Mouse (Mus musculus): ENCODE measurements around the gene AU040320. TPM values are rescaled to one million over a fixed set of nuclear protein-coding genes. Genes with fewer than 3 reads are reported as not detected.
A peak's percentile ranks its signal among the peaks of the same experiment; 100 is the strongest.

AU040320 gene
- 8.9 and 12.8 TPM in 2 replicates for total RNA-seq (2014; rRNA removed)
- 13.0 and 13.7 TPM in 2 replicates for polyA plus RNA-seq (2012; rRNA removed)

- Histone ChIP-seq H3K27ac (replicated peaks; ENCODE audit: insufficient read depth, low read depth, low read length) (peak within 1 kb of the TSS; percentile 90), H3K27me3 (ENCODE audit: control insufficient read depth, insufficient read depth, low read length) (no peaks in the 10 kb centered on the region), H3K9ac (ENCODE audit: low read depth, low read length) (peak within 1 kb of the TSS; percentile 88), H3K36me3 (ENCODE audit: control insufficient read depth, insufficient read depth, low read length) (peaks cover 5% of the 10 kb centered on the region; the same call in 1 of the 2 replicates), H3K79me2 (ENCODE audit: control insufficient read depth, insufficient read depth, low read length) (peaks cover 5% of the 10 kb centered on the region; the same call in 1 of the 2 replicates), H3K4me1 (ENCODE audit: control insufficient read depth, insufficient read depth, low read length) (peaks cover 6% of the 10 kb centered on the region), H3K4me3 (ENCODE audit: insufficient read depth, low read depth, low read length) (peak within 1 kb of the TSS; percentile 82)
- TF ChIP-seq POLR2A (IDR thresholded peaks at IDR 0.05; ENCODE audit: extremely low read depth, insufficient read depth, low read length) (peak; percentile 42), CTCF (IDR thresholded peaks at IDR 0.05; ENCODE audit: low read depth, low read length) (no peak)
- DNase-seq (ENCODE audit: extremely low read depth, low read depth, low spot score), result peak; percentile 82
- WGBS, result 1% methylated on average over 71 of the region's 71 CpGs
Measured at GRCm38 (mm10) chr4:126753268-126754230, at the start of gene AU040320, which contains the start of gene Ncdn. AU040320 (plus strand) TSS chr4:126753544. Ncdn (minus strand) TSS chr4:126753438.

- Histone ChIP-seq H3K27me3 (ENCODE audit: control insufficient read depth, insufficient read depth, low read length) (no peaks in the 10 kb centered on the region), H3K36me3 (ENCODE audit: control insufficient read depth, insufficient read depth, low read length) (peaks cover 61% of the 10 kb centered on the region)
- WGBS, result 91% methylated on average over 12 of the region's 12 CpGs
Measured at GRCm38 (mm10) chr4:126706630-126707438, 46.5 kb upstream of the AU040320 start.

DNA sequence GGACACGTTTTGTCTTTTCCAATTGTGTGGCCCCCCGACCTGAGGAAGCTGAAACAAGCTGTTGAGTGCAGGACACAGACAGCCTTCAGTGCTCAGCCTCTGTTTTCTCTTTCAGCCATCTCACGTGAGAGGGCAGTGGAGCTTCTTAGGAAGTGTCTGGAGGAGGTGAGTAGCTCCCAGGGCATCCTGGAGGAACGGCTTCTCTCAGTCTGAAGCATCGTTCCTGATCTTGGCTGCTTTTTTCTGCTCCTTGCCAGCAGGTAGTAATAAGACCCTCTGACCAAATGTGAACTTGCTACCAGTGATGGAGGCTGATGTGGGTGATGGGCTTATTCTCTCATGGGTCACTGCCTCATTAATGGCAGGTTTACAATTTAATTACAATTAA lies 45.9 kb upstream of the AU040320 start:
- Histone ChIP-seq H3K27ac (replicated peaks; ENCODE audit: insufficient read depth, low read depth, low read length) (no peak overlapping the region), H3K79me2 (ENCODE audit: control insufficient read depth, insufficient read depth, low read length) (no peaks in the 10 kb centered on the region), H3K9ac (ENCODE audit: low read depth, low read length) (no peak overlapping the region), H3K27me3 (ENCODE audit: control insufficient read depth, insufficient read depth, low read length) (no peaks in the 10 kb centered on the region), H3K4me1 (ENCODE audit: control insufficient read depth, insufficient read depth, low read length) (no peaks in the 10 kb centered on the region), H3K4me3 (ENCODE audit: insufficient read depth, low read depth, low read length) (no peak overlapping the region), H3K36me3 (ENCODE audit: control insufficient read depth, insufficient read depth, low read length) (peaks cover 56% of the 10 kb centered on the region)
- TF ChIP-seq CTCF (IDR thresholded peaks at IDR 0.05; ENCODE audit: low read depth, low read length) (no peak), POLR2A (IDR thresholded peaks at IDR 0.05; ENCODE audit: extremely low read depth, insufficient read depth, low read length) (no peak)
- 94% methylated on average over 5 of the region's 5 CpGs for WGBS
- no peak for DNase-seq (ENCODE audit: extremely low read depth, low read depth, low spot score)

More at GRCm38 (mm10) chr4:126706630-126707438, 46.5 kb upstream of the AU040320 start:
- TF ChIP-seq POLR2A (IDR thresholded peaks at IDR 0.05; ENCODE audit: extremely low read depth, insufficient read depth, low read length) (no peak), CTCF (IDR thresholded peaks at IDR 0.05; ENCODE audit: low read depth, low read length) (no peak)
- no peak for DNase-seq (ENCODE audit: extremely low read depth, low read depth, low spot score)
- H3K9ac ChIP-seq (ENCODE audit: low read depth, low read length), result no peak overlapping the region
- H3K79me2 ChIP-seq (ENCODE audit: control insufficient read depth, insufficient read depth, low read length), result no peaks in the 10 kb centered on the region
- H3K4me3 ChIP-seq (ENCODE audit: insufficient read depth, low read depth, low read length), result no peak overlapping the region
- no peak overlapping the region for H3K27ac ChIP-seq (replicated peaks; ENCODE audit: insufficient read depth, low read depth, low read length)
- H3K4me1 ChIP-seq (ENCODE audit: control insufficient read depth, insufficient read depth, low read length), result no peaks in the 10 kb centered on the region

DNA sequence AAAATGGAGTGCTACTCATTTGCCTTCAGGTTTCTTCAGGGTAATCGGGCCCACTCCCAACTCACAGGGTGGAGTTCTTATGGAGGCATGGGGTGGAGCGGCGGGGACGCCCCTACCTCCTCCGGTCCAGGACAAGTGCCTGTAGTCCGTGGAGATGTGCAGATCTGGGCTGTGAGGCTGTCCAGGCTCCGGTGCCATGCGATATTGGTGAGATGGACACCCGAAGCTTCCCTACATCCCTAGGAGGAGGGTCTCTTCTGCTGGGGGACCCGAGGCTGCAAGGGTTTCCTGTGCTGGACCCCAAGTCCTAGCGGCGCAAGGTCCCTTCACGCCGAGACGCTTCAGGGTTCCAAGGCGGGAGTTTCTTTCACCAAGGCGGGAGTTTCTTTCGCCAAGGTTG lies 21.2 kb upstream of the AU040320 start:
- Histone ChIP-seq H3K27ac (replicated peaks; ENCODE audit: insufficient read depth, low read depth, low read length) (no peak overlapping the region), H3K79me2 (ENCODE audit: control insufficient read depth, insufficient read depth, low read length) (no peaks in the 10 kb centered on the region), H3K9ac (ENCODE audit: low read depth, low read length) (no peak overlapping the region), H3K36me3 (ENCODE audit: control insufficient read depth, insufficient read depth, low read length) (no peaks in the 10 kb centered on the region), H3K4me1 (ENCODE audit: control insufficient read depth, insufficient read depth, low read length) (peaks cover 4% of the 10 kb centered on the region), H3K4me3 (ENCODE audit: insufficient read depth, low read depth, low read length) (no peak overlapping the region), H3K27me3 (ENCODE audit: control insufficient read depth, insufficient read depth, low read length) (peaks cover 33% of the 10 kb centered on the region)
- no peak for TF ChIP-seq CTCF (IDR thresholded peaks at IDR 0.05; ENCODE audit: low read depth, low read length)
- no peak for TF ChIP-seq POLR2A (IDR thresholded peaks at IDR 0.05; ENCODE audit: extremely low read depth, insufficient read depth, low read length)
- no peak for DNase-seq (ENCODE audit: extremely low read depth, low read depth, low spot score)
- 6% methylated on average over 18 of the region's 18 CpGs for WGBS

GRCm38 (mm10) chr4:126732531-126733380 lies 20.6 kb upstream of the AU040320 start:
- peaks cover 4% of the 10 kb centered on the region for H3K4me1 ChIP-seq (ENCODE audit: control insufficient read depth, insufficient read depth, low read length)
- H3K27me3 ChIP-seq (ENCODE audit: control insufficient read depth, insufficient read depth, low read length), result peaks cover 33% of the 10 kb centered on the region
- peak; percentile 74 for DNase-seq (ENCODE audit: extremely low read depth, low read depth, low spot score)
- H3K36me3 ChIP-seq (ENCODE audit: control insufficient read depth, insufficient read depth, low read length), result no peaks in the 10 kb centered on the region
- H3K9ac ChIP-seq (ENCODE audit: low read depth, low read length), result no peak overlapping the region
- no peak overlapping the region for H3K27ac ChIP-seq (replicated peaks; ENCODE audit: insufficient read depth, low read depth, low read length)
- TF ChIP-seq CTCF (IDR thresholded peaks at IDR 0.05; ENCODE audit: low read depth, low read length), result no peak
- TF ChIP-seq POLR2A (IDR thresholded peaks at IDR 0.05; ENCODE audit: extremely low read depth, insufficient read depth, low read length), result no peak
- H3K79me2 ChIP-seq (ENCODE audit: control insufficient read depth, insufficient read depth, low read length), result no peaks in the 10 kb centered on the region
- H3K4me3 ChIP-seq (ENCODE audit: insufficient read depth, low read depth, low read length), result no peak overlapping the region
- WGBS, result 6% methylated on average over 26 of the region's 26 CpGs

All from liver, adult 2 months (tissue).